Mouse (Mus musculus) heart, adult 2 months (tissue): ENCODE results near the gene Fosb.

Source experiments
- CTCF ChIP-seq: fragments of 200-600 bp; IDR thresholded peaks from 2 replicates; pipeline ENCODE4 v1.8.1; 2022; ENCODE audit warnings: antibody characterized with exemption, mild to moderate bottlenecking, moderate library complexity
- EP300 ChIP-seq: fragments of 200-500 bp; IDR thresholded peaks from 2 replicates; pipeline ENCODE4 v1.6.1; 2011; ENCODE audit warnings: low read depth, low read length, control low read depth; ENCODE audit not compliant: insufficient read depth

- TF ChIP-seq CTCF (peak; percentile 93), EP300 (no peak)
Measured at GRCm38 (mm10) chr7:19303770-19304169, 6.1 kb downstream of the Fosb start.
